Mouse (Mus musculus): ENCODE results near the gene Alk.
"Not testable (repeated sequence)": the region's sequence is repeated elsewhere in the genome, so short reads cannot be mapped to it uniquely, and the experiment has no call there.

Gene Alk

DNA sequence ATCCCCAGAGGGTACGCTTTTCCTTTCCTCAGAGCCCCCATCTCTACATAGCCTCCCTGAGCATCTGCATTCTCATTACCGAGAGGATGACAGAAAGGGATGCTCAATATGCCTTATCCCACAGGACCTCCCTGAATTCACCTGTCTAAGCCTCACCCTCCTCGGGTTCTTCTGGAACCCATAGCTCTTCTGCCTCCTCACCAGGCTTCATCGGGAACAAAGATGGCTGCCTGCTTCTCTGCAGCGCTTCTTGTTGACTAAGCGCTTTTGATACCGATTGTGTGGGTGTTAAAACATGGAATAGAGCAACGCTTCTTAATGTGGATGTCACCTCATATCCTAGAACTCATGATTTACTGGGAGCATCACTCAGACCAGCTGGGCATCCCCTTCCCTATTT lies 75.9 kb downstream of the Alk start:
- no peak for DNase-seq (ENCODE audit: low spot score in 2 of 2)

DNA sequence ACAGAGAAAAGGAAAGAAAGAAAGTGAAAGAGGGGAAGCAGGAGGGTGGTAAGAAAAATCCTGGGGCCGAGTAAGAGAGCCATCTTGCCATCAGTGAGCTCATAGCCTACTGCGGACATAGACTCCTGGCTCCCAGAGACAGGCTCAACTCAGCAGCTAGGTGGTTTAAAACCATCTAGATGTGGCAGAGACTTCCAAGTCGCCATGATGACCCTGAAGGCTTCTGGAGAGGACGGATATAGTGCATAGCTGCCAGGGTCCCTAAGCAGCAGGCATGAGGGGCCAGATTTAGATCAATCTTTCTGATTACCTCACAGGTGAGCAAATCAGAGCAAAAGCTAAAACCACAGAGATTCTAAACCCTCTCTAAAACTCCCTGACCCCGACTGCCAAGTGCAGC lies 76.9 kb downstream of the Alk start:
- no peak for DNase-seq (ENCODE audit: low spot score in 2 of 2)

DNA sequence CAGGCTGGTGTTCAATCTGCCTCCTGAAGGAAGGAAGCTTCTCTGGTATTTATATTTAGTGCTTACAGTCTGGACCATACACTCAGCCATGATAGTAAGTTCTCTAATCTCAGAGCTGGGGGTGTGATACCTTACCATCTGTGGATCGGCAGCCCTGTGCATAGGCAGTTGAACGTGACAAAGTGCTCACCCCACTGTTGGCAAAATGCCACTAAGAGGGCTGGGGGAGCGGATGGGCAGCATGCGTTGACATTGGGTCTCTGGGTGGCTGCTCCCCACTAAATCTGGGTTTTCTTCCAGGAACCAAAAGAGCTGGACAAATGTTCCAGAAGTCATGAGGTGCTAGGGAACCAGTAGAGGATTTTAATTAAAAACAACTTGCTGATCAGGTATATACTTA lies 78.1 kb downstream of the Alk start:
- no peak for DNase-seq (ENCODE audit: low spot score in 2 of 2)

DNA sequence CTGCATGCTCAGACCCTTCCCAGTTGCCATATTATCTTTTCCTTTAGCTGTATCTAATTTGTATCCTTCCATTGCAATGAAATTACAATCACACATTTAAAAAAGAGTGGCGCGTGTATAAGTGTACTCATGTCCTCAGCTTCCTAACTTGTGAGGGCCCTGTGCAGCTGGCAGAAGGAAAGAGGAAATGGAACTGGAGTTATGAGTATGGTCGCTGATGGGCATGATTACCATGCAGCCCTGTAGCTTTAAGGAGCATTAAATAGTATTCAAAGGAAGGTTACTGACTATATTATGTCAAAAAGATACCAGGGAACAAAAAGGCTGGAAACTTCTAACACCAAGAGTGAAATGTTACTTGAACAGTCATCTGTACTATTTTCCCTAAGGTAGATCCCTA lies 79.6 kb downstream of the Alk start:
- no peak for DNase-seq (ENCODE audit: low spot score in 2 of 2)

DNA sequence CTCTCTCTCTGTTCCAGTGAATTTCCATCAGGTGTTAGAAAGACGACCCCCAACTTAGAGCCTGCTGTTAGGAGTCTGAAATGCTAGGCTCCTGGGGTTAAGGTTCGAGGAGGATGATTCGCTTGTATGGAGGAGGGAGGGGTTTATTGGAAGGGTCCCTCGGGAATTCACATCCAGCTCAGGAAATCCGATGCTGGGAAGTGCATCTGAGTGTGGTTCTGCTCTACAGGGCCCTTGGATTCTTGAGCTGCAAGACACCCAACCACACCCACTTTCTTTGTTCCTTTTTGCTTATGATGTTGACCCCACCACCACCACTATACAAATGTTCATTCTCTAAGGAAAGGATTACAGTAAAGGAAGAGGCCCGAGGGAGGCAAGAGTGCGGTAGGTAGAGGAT lies 81.4 kb downstream of the Alk start:
- no peak for DNase-seq (ENCODE audit: low spot score in 2 of 2)

DNA sequence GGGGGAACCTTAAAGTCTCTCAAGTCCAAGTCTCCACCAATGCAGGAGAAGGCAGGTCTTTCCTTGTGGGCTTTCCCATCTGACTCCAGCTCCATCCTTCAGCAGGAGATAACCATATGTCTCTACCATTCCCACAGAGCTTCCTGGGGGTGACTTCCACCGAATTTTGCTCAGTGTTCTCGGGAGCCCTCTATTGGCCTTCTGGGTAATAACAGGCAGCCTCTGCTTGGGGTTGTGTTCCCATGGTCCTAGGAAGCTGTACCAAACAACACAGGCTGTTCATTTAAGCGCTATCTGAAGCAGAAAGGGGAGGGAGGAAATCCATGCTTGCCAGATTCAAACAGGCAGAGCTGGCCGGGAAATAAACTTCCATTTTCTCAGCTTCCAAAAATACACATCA lies 82.0 kb downstream of the Alk start:
- peak in 1 of 2 experiments; percentile 24 for DNase-seq (ENCODE audit: low spot score in 2 of 2)

DNA sequence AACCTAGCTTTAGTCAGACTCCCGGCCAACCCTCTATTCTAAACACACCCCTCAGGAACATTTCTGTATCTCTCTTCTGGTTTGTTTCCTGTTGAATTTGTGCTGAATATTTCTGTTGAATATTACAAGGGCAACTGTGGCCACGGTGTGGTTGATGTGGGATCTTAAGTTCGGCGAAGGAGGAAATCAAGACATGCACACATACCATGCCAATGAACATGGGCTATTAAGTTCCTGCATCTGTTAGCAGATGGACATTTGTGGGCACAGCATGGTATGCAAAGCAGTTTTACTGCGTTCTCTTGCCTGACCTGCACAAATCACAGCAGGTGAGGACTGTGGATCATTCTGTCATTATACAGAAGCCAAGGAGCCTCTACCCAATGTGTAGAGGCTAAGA lies 83.1 kb downstream of the Alk start:
- DNase-seq (ENCODE audit: low spot score in 2 of 2) = no peak

DNA sequence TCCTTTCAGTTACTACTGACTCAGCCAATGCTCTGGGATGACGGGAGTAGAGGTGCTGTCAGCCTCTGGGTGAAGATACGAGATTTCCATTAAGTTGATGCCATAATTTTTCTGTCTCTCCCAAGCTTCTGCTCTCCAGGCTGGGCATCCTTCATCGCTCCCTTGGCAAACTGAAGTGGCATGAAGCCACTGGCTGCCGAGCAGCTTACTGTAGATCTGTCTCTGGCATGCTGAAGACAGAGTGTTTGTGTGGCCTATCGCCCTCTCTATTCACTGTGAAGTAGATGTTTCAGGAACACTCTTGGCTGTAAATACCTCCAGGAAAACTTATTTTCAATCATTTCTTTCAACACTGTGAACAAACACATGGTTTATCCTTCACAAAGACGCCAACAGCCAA lies 93.7 kb downstream of the Alk start:
- no peak for DNase-seq (ENCODE audit: low spot score in 2 of 2)

DNA sequence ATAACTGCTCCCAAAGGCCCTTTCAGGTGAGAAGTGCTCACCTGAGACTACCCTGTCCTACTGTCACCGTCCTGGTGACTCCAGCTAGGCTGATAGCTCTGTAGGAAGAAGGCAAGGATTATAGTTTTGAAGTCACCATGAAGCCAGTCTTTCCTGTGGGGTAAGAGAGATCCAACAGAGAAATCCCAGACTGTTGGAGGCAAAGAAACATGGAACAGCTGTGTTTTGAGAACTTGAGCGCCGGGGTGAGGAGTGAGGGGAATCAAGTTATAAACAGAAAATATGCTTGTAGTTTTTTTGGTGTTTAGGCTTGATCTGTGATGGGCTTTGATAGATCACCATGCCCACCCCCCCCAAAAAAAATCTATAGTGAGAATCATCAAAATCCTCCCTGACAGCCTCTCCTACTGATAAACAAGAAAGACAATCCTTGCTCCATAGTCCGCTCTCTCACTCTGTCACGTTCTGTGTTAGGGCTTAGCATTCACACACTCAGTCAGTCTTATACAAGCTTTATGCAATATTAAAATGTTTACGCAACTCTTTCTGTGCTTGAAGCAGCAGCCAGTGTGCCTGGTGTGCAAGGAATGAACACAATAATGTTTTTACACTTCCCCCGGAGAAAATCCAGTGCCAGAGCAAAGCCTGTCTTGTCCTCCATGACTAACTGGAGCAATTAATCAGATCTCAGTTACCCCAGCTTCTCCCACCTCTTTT lies 95.6 kb downstream of the Alk start:
- DNase-seq (ENCODE audit: low spot score in 2 of 2) = no peak

DNA sequence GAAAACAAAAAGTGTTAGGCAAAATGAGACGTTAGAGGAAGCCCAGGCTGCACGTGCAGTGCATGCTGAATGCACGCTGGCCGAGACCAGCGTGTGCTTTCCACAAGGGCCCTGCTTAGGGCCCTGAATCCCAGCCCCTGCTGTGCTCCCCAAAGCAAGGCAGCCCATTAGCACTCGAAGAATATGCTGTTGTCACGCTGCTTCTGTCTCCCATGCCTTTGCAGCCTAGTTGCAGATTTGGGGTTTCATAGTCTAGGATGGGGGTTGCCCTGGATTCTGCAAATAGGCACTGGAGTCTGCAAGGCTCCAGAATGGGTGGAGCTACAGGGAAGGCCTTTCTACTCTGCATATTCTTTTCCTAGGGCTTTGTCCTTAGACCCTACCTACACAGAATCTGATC lies 99.2 kb downstream of the Alk start:
- DNase-seq (ENCODE audit: low spot score in 2 of 2) = no peak

DNA sequence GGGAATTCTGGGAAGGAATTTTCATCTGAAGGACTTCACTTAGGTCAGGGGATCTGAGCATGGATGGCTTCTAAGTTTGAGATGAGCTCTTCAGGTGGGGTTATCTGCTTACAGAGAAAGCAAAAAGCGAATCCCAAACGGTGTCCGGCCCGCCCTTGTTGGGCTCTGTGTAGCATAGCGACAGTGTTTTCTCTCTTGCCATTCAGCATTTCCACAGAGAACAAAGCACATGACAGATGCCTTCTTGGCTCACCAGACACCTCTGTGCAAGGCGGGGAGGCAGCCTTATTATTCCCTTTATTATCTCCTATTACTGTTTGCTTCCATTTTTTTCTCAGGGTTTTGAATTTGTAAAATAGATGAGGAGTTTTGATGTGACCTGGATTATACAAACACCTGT lies 99.8 kb downstream of the Alk start:
- no peak for DNase-seq (ENCODE audit: low spot score in 2 of 2)

DNA sequence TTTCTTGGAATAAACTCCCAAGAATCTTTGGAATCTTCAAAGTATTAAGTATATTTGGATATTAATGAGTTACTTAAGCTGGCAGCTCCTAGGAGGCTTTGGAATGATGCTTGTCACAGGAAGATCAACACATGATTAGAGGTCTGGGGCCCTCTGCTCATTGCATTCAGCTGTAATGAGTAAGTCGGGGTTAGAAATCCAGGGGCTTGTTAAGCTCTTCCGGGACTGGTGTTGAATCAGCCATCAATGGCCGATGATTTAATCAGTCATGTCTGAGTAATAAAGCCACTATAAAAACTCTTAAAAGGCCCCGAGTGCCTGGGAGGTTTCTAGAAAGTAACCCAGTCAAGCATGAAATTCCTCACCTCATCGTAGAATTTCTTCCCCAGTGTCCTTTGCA lies 109.0 kb downstream of the Alk start:
- no peak for DNase-seq (ENCODE audit: low spot score in 2 of 2)

DNA sequence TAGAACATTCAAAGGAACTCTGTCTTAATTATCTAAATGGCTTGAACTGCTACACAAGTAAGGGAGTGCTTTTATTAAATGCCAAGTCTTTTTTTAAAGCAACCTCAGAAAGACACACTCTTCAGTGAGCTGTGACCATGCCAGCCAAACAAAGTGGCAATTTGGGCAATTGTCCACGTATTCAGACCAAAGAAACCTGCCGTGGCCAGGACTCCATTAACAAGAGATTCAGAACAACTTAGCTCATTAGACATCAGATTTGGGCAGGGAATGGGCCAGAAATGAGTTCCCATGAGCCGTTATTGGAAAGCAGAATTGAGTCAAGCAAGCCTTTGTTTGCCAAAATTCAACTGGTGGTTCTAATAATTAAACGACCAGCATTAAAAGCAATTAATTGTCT lies 118.8 kb downstream of the Alk start:
- no peak for DNase-seq (ENCODE audit: low spot score in 2 of 2)

DNA sequence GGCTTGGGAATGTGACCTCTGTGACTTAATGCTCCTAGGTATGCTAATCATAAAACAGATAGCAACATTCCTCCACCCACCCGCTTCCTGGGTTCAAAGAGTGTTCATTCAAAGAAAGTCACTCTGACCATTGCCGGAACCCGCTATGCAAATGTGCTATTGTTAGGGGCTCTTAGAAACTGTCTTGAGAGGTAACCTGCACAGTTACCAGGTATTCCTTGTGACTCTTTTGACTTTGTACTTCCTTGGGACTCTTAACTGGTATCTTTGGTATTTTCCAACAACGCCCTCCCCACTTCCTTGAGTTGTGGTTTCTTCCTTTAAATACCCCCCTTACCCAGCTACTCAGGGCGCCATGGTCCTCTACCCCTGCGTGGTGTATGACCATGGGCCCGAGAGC lies 125.2 kb downstream of the Alk start:
- not testable (repeated sequence) for DNase-seq (ENCODE audit: low spot score in 2 of 2)

DNA sequence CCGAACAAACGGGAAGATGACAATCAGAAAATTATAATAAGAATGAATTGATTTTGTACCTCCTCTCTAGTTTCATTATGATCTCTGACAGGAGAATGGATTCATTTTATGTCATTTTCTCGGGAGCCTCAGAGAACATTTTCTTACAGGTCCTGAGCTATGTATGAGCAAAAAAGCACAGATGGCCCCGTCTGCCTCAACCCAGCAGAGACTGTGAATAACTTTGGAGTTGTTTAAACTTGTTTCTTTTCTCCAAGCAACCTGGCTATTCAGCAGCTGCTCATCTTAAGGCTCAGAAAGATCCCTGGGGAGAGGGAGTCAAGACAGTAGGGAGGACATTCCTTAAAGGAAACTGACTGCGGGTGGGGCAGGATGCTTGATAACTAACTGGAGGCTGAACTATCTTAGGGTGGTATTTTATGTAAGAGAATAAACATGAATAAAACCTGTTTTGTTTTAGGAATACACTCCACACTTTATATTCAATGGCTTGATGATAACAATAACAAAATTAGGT lies 126.5 kb downstream of the Alk start:
- DNase-seq (ENCODE audit: low spot score in 2 of 2) = no peak

DNA sequence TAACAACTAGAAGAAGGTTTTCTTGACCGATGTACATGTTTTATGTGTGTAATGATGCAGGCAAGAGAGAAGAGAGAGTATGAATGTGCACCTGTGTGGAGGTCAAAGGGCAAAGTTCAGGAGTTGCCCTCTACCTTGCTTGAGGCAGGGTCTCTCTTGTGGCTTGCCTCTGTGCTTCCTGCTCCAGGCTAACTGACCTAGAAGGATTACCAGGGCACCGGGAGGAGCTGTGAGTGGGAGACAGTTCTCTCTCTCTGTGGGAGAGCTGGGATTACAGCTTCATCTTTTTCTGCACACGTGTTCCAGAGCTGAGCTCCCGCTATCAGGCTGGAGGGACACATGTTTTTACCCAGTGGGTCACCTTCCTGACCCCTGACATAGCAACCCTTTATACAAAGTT lies 127.5 kb downstream of the Alk start:
- DNase-seq (ENCODE audit: low spot score in 2 of 2) = no peak

DNA sequence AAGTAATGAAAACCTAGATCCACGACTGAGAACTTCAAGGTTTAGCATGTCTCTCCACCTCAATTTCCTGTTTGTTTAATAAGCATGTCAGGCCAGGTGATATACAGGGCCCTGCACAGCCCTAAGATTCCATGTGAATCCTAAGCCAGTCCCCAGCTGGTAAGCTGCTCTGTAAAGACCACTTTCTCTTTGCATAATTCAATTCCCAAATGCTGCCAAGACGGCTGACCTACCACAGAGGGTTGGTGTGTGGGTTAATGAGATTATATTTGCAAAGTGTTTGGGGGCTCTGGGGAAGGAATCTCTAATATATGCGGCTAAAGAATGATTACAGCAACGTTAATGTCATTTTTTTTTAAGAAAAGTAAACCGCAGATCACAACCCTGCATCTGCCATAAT lies 130.3 kb downstream of the Alk start:
- DNase-seq (ENCODE audit: low spot score in 2 of 2) = no peak

DNA sequence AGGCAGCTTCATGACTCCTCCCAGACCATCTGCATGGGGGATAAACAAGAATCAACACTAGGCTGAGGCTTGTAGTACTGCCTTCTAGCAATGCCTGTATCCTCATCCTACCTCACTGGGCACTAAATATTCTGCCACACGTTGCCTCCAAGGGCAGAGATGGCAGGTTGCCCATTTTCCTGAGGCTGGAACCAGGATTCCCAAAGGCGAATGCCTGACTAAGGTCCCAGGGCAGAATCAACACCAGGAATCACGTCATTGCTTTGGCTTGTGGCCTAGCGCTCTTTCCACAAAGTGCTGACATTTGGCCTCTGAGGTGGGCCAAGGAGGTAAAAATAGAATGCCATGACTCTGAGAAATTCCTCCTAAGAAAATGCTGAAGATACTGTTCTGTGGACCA lies 155.9 kb downstream of the Alk start:
- DNase-seq (ENCODE audit: low spot score in 2 of 2) = no peak

DNA sequence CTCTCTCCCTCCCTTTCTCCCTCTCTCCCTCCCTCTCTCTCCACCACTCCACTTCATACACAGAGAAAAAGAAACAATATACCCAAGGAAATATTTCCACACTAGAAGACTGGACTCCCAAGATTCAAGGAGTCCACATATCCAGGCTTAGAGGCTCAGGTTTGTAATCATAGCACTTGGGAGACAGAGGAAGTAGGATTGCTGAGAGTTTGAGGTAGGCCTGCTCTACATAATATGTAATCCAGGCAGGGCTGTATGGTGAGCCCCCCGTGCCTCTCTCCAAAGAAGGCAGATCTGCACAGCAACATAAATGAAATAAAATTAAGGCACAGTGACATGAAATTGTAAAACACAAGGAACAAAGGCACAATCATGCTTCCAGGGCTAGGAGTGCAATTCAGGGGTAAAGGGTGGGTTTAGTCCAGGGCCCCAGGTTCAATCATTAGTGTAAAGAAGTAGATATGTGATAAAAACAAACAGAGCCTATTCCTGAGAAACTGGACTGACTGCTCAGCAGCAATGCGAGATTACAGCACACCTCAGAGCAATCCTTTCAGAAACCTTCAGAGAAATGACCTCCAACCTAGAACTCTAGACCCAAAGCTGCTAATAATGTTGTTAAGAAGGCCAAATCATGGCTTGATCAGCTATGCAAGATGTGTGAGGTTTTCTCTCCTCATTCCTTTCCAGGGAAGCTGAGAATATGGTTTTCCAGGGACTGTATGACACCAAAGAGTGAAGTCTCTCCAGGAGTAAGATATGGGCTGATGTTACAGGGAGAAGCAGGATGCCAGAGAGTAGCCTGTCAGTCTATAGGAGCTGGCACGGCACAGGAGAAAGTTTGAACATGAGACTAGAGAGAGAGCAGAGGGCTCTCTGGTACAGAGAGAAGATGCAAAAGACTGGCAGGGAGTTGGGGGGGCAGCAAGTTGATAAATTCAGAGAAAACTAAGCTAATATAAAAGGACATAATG lies 158.9 kb downstream of the Alk start:
- no peak for DNase-seq (ENCODE audit: low spot score in 2 of 2)

DNA sequence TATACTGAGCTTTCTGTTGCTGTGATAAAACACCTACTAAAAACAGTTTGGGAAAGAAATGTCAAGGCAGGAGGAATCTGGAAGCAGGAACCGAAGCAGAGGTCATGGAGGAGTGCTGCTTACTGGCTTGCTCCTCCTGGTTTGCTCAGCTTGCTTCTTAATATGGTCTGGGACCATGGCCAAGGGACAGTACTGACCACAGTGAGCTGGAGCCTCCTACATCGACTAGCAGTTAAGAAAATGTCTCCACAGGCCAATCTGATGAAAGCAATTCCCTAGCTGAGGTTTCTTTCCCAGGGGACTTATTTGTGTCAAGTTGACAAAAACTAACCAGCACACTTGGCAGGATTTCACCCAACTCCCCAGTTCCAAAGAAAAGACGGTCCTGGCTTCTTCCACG lies 187.0 kb downstream of the Alk start:
- DNase-seq (ENCODE audit: low spot score in 2 of 2) = no peak

DNA sequence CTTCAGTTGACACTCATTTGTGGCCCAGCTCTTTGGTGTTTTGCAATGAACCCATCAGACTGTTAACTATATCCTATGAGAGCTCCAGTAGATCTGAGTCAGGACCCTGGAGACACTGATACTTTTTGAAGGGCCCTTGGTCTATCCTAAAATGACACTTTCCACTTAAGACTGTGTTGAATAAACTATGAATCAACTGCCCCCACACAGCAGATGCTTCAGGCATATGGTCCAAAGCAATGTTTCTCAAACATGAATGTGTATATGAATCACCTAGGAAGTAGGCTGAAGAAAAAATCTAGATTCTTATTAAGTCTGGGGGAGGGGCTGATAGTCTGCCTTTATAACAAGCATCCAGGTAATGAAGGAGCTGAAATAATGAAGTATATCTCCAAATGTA lies 189.8 kb downstream of the Alk start:
- DNase-seq (ENCODE audit: low spot score in 2 of 2) = no peak

DNA sequence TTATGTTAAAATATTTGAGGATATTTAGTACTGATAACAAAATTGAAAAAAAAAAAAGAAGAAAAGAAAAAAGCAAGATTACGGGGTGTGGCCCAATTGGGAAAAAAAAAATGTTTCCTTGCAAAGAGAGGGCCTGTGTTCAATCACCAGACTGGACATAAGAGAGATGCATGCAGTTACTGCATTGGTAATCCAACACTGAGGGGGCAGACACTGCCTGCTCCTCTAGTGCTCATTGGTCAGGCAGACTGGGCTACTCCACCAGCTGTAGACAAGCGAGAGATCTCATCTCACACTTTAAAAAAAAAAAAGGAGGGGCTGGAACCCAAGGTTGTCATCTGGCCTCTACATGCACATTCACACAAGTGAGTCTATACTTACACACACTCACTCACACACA lies 199.6 kb downstream of the Alk start:
- no peak for DNase-seq (ENCODE audit: low spot score in 2 of 2)

DNA sequence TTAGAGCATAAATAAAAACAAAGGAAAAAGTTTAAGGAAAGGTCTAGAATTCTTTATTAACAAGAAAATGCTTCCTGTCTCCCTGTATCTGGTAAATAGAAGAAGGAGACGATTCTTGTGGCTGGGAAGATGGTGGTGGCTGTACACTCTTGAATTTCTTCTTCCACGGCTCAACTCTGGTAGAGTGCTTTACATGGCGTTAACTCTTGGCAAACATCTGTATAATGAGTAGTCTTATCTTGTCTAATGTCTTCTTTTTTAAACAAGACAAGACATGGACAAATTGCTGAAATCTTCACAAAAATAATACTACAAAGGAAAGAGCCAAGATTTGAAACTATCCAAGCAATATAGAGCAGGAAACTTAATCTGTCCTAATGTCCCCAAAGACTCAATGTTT lies 202.6 kb downstream of the Alk start:
- no peak for DNase-seq (ENCODE audit: low spot score in 2 of 2)

Measured in urinary bladder, postnatal 4 days (tissue).